22 mouse cellular contexts compared by ENCODE assay signal in the genomic region with DNA sequence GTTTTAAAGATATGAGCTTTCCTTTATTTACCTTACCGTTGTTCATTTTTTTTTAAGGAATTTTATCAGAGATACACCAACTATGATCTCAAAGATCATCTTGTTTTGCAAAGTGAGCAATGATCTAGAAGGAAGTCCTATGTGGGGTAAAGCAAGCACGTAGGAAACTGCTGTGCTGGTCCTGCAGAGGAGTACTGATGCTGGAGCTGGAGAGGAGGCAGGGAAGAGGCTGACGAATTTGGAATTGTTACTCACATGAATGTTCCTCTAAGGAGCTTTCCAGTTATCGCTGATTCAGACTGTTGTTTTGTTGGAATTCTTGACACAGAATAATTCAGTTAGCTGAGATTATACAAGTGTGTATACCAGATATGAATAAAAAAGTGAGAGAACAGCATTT.
"Had no signal": no experiment of that assay in that cellular context is flagged by ENCODE, and none has a peak within 500 bp of the region (broad histone marks: within the 10 kb centered on the region; RNA-seq: fewer than 3 reads in every experiment).

No protein-coding gene starts in this region.

- DNase-seq: heart, postnatal 10 days; heart, postnatal 14 days; heart, postnatal 36 days; heart, postnatal 4 days; kidney, adult 11 months; kidney, adult 18-20 months; kidney, adult 2 months; kidney, adult 8-10 months; kidney, adult 9 months; kidney, postnatal 10 days; kidney, postnatal 14 days; kidney, postnatal 25 days; kidney, postnatal 36 days; kidney, postnatal 4 days; layer of hippocampus, adult 9-11 months; layer of hippocampus, postnatal 36 days had no signal

- ATAC-seq: hindbrain, embryonic 16.5 days; hindbrain, postnatal 0 days; inflammation-experienced regulatory T-cells, adult 6 months; intestine, embryonic 15.5 days; intestine, embryonic 16.5 days; intestine, postnatal 0 days had no signal
